8 mouse cellular contexts compared by ENCODE assay signal in genomic region chr19:5448354-5449150, GRCm38 (mm10). TPM values are rescaled to one million over a fixed set of nuclear protein-coding genes. Genes with fewer than 3 reads are reported as not detected.
DNase-seq lines count a peak whose midpoint lies in the region; ATAC-seq lines count a peak whose summit lies in the region.

No protein-coding gene starts in this region.

- H3K27ac ChIP-seq in limb, embryonic 11.5 days (replicated peaks; ENCODE audit: low read depth, low read length): no peak overlapping the region

- H3K36me3 ChIP-seq in limb, embryonic 11.5 days (ENCODE audit: control insufficient read depth, insufficient read depth, low read length): no peaks in the 10 kb centered on the region

- H3K27me3 ChIP-seq in limb, embryonic 11.5 days (ENCODE audit: control insufficient read depth, insufficient read depth, low read length): peaks cover 36% of the 10 kb centered on the region

- peak; percentile 37 for DNase-seq in embryo, embryonic 11 days
- DNase-seq in embryo, embryonic 10.5 days (ENCODE audit: low spot score): no peak
- peak; percentile 56 for DNase-seq in CD4-positive, CD25-positive, alpha-beta regulatory T cell, adult 2 months (ENCODE audit: low read depth, low spot score)
- peak; percentile 47 for DNase-seq in limb, embryonic 11.5 days (ENCODE audit: low spot score)
- DNase-seq in neural tube, embryonic 10.5 days (ENCODE audit: extremely low spot score, low spot score): peak; percentile 46
- no peak for DNase-seq in right cerebral cortex, postnatal 25 days
- DNase-seq in spleen, adult 12 weeks (ENCODE audit: low spot score): no peak

- 7% methylated on average over 36 of the region's 36 CpGs for WGBS in limb, embryonic 11.5 days

- H3K4me1 ChIP-seq in limb, embryonic 11.5 days (ENCODE audit: control insufficient read depth, insufficient read depth, low read length): peaks cover 15% of the 10 kb centered on the region

- H3K4me3 ChIP-seq in limb, embryonic 11.5 days (ENCODE audit: low read depth, low read length): peak overlapping the region; percentile 40

- peak overlapping the region; percentile 12; the same call in 1 of the 2 replicates for H3K9ac ChIP-seq in limb, embryonic 11.5 days (ENCODE audit: low read length)

- no peaks in the 10 kb centered on the region for H3K9me3 ChIP-seq in limb, embryonic 11.5 days (ENCODE audit: control insufficient read depth, low read length)

- peak; percentile 56; the same call in 1 of the 2 replicates for ATAC-seq in erythroid progenitor cell, adult 5-6 weeks (replicated peaks; ENCODE audit: low FRiP score, poor library complexity, severe bottlenecking)
- ATAC-seq in limb, embryonic 11.5 days (ENCODE audit: insufficient number of reproducible peaks, low FRiP score, low TSS enrichment, low read depth): no peak

- H3K4me2 ChIP-seq in limb, embryonic 11.5 days (ENCODE audit: low read depth, severe bottlenecking): peak overlapping the region; percentile 94

RNA-seq across cellular contexts. Expression of gene Fosl1, which starts 1.2 kb away (rescaled TPM):
- not detected in 2 replicates for total RNA-seq in erythroid progenitor cell, adult 5-6 weeks (2015; ENCODE audit: low replicate concordance)
- not detected in 2 replicates for total RNA-seq in erythroid progenitor cell, adult 5-6 weeks (2017; ENCODE audit: low replicate concordance)
- polyA plus RNA-seq in limb, embryonic 11.5 days (2014; fragmentation: Nextera tagmentation; extraction: Ambion mirVana): not detected in 2 replicates

RNA-seq across cellular contexts. Expression of gene Ccdc85b, which starts 9.1 kb away (rescaled TPM):
- not detected in 2 replicates for total RNA-seq in erythroid progenitor cell, adult 5-6 weeks (2015; ENCODE audit: low replicate concordance)
- total RNA-seq in erythroid progenitor cell, adult 5-6 weeks (2017; ENCODE audit: low replicate concordance): 1.2 TPM in 1 of 2 replicates, not detected in the other
- polyA plus RNA-seq in limb, embryonic 11.5 days (2014; fragmentation: Nextera tagmentation; extraction: Ambion mirVana): 7.9 and 9.2 TPM in 2 replicates

RNA-seq across cellular contexts. Expression of gene Fibp, which starts 11.9 kb away (rescaled TPM):
- 11.5 and 21.8 TPM in 2 replicates for total RNA-seq in erythroid progenitor cell, adult 5-6 weeks (2015; ENCODE audit: low replicate concordance)
- total RNA-seq in erythroid progenitor cell, adult 5-6 weeks (2017; ENCODE audit: low replicate concordance): 29.0 and 32.5 TPM in 2 replicates
- polyA plus RNA-seq in limb, embryonic 11.5 days (2014; fragmentation: Nextera tagmentation; extraction: Ambion mirVana): 113 and 116 TPM in 2 replicates

RNA-seq across cellular contexts. Expression of gene Ctsw, which starts 19.8 kb away (rescaled TPM):
- 6.3 TPM in 1 of 2 replicates, not detected in the other for total RNA-seq in erythroid progenitor cell, adult 5-6 weeks (2015; ENCODE audit: low replicate concordance)
- total RNA-seq in erythroid progenitor cell, adult 5-6 weeks (2017; ENCODE audit: low replicate concordance): not detected in 2 replicates
- 0.72 and 1.0 TPM in 2 replicates for polyA plus RNA-seq in limb, embryonic 11.5 days (2014; fragmentation: Nextera tagmentation; extraction: Ambion mirVana)

RNA-seq across cellular contexts. Expression of gene AI837181, which starts 23.6 kb away (rescaled TPM):
- 11.7 and 16.2 TPM in 2 replicates for total RNA-seq in erythroid progenitor cell, adult 5-6 weeks (2015; ENCODE audit: low replicate concordance)
- total RNA-seq in erythroid progenitor cell, adult 5-6 weeks (2017; ENCODE audit: low replicate concordance): 1.9 and 13.7 TPM in 2 replicates
- polyA plus RNA-seq in limb, embryonic 11.5 days (2014; fragmentation: Nextera tagmentation; extraction: Ambion mirVana): 43.8 and 47.7 TPM in 2 replicates

Comparison
In these comparisons a context has a peak if more than half of its experiments do, and no peak if none do; other contexts are left out.
1. DNase-seq: peak in embryo, embryonic 11 days (single experiment), CD4-positive, CD25-positive, alpha-beta regulatory T cell, adult 2 months (single experiment), limb, embryonic 11.5 days (single experiment) and neural tube, embryonic 10.5 days (single experiment); none in embryo, embryonic 10.5 days (single experiment), right cerebral cortex, postnatal 25 days (single experiment) and spleen, adult 12 weeks (single experiment).